Mouse (Mus musculus) limb, embryonic 14.5 days (tissue): ENCODE data around the gene Ttc28. TPM values are rescaled to one million over a fixed set of nuclear protein-coding genes. Genes with fewer than 3 reads are reported as not detected.

Experiments used
- ATAC-seq: fragments of 200-750 bp; cut with Nextera tagmentation; 2 replicates; pipeline ENCODE4 v1.8.0; 2017; ENCODE audit warnings: low read depth, moderate number of reproducible peaks, moderate TSS enrichment; ENCODE audit not compliant: low FRiP score
- DNase-seq: peaks from one replicate; pipeline ENCODE4 v3.0.0-alpha.2; 2015; ENCODE audit warnings: low spot score
- H3K27ac ChIP-seq: fragments of 300-500 bp; sonication (generic); replicated peaks from 2 replicates; pipeline ENCODE4 v1.5.1; 2014; ENCODE audit warnings: low read depth, mild to moderate bottlenecking, low read length, moderate library complexity, mixed read lengths
- H3K27me3 ChIP-seq: fragments of 300-500 bp; sonication (generic); 2 replicates; pipeline ENCODE4 v1.6.1; 2014; ENCODE audit warnings: low read length, mixed read lengths; ENCODE audit not compliant: control insufficient read depth, insufficient read depth
- H3K36me3 ChIP-seq: fragments of 300-500 bp; sonication (generic); 2 replicates; pipeline ENCODE4 v1.6.1; 2014; ENCODE audit warnings: mild to moderate bottlenecking, low read length, moderate library complexity, mixed read lengths; ENCODE audit not compliant: control insufficient read depth, insufficient read depth
- H3K4me1 ChIP-seq: fragments of 300-500 bp; sonication (generic); 2 replicates; pipeline ENCODE4 v1.6.1; 2014; ENCODE audit warnings: antibody characterized with exemption, low read length, mixed read lengths; ENCODE audit not compliant: control insufficient read depth, insufficient read depth
- H3K4me2 ChIP-seq: fragments of 300-500 bp; sonication (generic); replicated peaks from 2 replicates; pipeline ENCODE4 v1.6.1; 2014; ENCODE audit warnings: low read depth, mild to moderate bottlenecking, low read length, moderate library complexity; ENCODE audit not compliant: severe bottlenecking
- H3K4me3 ChIP-seq: fragments of 300-500 bp; sonication (generic); replicated peaks from 2 replicates; pipeline ENCODE4 v1.5.1; 2014; ENCODE audit warnings: low read length
- H3K9ac ChIP-seq: fragments of 300-500 bp; sonication (generic); 2 replicates; pipeline ENCODE4 v1.6.1; 2014; ENCODE audit warnings: mild to moderate bottlenecking, low read depth, low read length, moderate library complexity; ENCODE audit not compliant: severe bottlenecking
- H3K9me3 ChIP-seq: fragments of 300-500 bp; sonication (generic); 2 replicates; pipeline ENCODE4 v1.6.1; 2016; ENCODE audit warnings: low read length; ENCODE audit not compliant: control insufficient read depth
- POLR2A ChIP-seq: fragments of 200-500 bp; IDR thresholded peaks from 2 replicates; pipeline ENCODE4 v1.8.0; 2012; ENCODE audit warnings: inconsistent platforms, mild to moderate bottlenecking, moderate library complexity, borderline replicate concordance; ENCODE audit not compliant: insufficient read depth, insufficient read length; ENCODE audit errors: extremely low read depth
- WGBS: fragments of 180-500 bp; shearing (Covaris S2); extraction: QIAGEN DNeasy Blood & Tissue Kit; methylation state at CpG from one replicate; pipeline ENCODE4 v1.1.7; 2014; 5-methylcytosine and 5-hydroxymethylcytosine counted together
- polyA plus RNA-seq, 2 experiments: library from polyadenylated mRNA; depleted of rRNA in 1 of 2; stranded (reverse) in 1 of 2; unstranded in 1 of 2; fragments of >200 nt; fragmentation: Nextera tagmentation in 1 of 2; extraction: Ambion mirVana in 1 of 2; gene quantifications; 2 replicates each; pipeline versions ENCODE4 v1.2.1 to v1.2.3; 2012 to 2014

Ttc28 gene
- polyA plus RNA-seq, 2 experiments, result 16.3 to 19.9 TPM

DNA sequence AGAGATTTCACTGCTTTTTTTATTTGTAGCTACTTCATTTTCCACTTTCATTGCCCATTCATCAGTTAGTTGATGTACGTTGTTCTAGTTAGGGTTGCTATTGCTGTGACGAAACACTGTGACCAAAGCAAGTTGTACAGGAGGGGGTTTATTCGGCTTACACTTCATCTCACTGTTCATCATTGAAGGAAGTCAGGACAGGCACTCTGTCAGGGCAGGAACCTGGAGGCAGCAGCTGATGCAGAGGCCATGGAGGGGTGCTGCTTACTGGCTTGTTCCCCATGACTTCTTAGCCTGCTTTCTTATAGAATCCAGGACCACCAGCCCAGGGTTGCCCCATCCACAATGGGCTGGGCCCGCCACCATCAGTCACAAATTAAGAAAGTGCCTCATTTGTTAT is 19.2 kb downstream of the Ttc28 start:
- peaks cover 8% of the 10 kb centered on the region; the same call in 1 of the 2 replicates for H3K4me1 ChIP-seq
- DNase-seq, result no peak
- H3K4me3 ChIP-seq, result no peak overlapping the region
- no peak overlapping the region for H3K9ac ChIP-seq
- H3K27me3 ChIP-seq, result no peaks in the 10 kb centered on the region
- no peak for TF ChIP-seq POLR2A
- H3K9me3 ChIP-seq, result no peaks in the 10 kb centered on the region
- H3K36me3 ChIP-seq, result peaks cover 34% of the 10 kb centered on the region
- H3K27ac ChIP-seq, result no peak overlapping the region
- no peak for ATAC-seq
- H3K4me2 ChIP-seq, result no peak overlapping the region
- 58% methylated on average over 4 of the region's 4 CpGs for WGBS

DNA sequence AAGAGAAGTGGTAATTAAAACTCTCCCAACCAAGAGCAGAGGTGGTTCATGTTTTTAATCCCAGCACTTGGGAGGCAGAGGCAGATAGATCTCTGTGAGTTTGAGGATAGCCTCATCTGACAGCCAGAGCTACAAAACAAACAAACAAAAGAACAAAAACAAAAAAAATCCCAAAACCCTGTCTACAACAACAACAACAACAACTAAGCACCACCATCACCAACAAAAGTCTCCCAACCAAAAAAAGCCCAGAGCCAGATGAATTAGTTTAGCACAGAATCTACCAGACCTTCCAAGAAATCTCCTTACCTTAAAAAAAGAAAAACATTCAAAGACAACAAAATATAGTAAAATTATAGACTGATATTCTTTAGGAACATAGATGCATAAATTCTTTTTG is 20.7 kb downstream of the Ttc28 start:
- Histone ChIP-seq H3K4me3 (no peak overlapping the region), H3K4me1 (peaks cover 8% of the 10 kb centered on the region; the same call in 1 of the 2 replicates), H3K27ac (no peak overlapping the region), H3K27me3 (no peaks in the 10 kb centered on the region), H3K9ac (no peak overlapping the region), H3K4me2 (no peak overlapping the region), H3K36me3 (peaks cover 23% of the 10 kb centered on the region), H3K9me3 (no peaks in the 10 kb centered on the region)
- TF ChIP-seq POLR2A, result no peak
- ATAC-seq, result no peak
- DNase-seq, result no peak

DNA sequence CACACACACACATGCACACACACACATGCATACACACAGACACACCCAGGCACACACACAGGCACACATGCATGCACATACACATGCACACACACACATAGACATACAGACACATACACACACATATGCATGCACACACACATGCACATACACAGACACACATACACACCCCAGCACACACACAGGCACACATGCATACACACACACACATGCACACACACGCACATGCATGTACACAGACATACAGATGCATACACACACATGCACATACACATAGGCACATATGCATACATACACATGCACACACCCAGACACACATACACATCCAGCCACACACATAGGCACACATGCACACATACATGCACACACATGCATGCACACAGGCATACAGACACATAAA is 27.1 kb downstream of the Ttc28 start:
- Histone ChIP-seq H3K36me3 (peaks cover 10% of the 10 kb centered on the region), H3K4me2 (no peak overlapping the region), H3K4me1 (no peaks in the 10 kb centered on the region), H3K27me3 (no peaks in the 10 kb centered on the region), H3K9me3 (no peaks in the 10 kb centered on the region; the same call in 1 of the 2 replicates), H3K9ac (no peak overlapping the region), H3K4me3 (no peak overlapping the region), H3K27ac (no peak overlapping the region)
- no peak for TF ChIP-seq POLR2A
- ATAC-seq (no peak), DNase-seq (no peak)
- WGBS, result 100% methylated on average over 1 of the region's 1 CpGs

DNA sequence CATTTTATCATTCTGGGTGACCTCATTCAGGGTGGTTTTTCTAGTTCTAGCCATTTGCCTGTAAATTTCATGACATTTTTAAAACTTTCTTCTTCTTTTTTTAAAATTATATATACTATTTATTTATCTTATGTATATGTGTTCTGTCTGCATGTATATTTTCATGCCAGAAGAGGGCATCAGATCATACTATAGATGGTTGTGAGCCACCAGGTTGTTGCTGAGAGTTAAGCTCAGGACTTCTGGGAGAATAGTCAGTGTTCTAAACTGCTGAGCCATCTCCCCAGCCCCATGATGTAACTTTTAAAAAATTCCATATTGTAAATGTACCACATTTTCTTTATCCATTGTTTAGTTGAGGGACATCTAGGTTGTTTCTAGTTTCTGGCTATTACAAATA is 29.3 kb downstream of the Ttc28 start:
- H3K4me2 ChIP-seq, result no peak overlapping the region
- peaks cover 14% of the 10 kb centered on the region for H3K36me3 ChIP-seq
- no peak for ATAC-seq
- no peak for DNase-seq
- H3K9me3 ChIP-seq, result no peaks in the 10 kb centered on the region; the same call in 1 of the 2 replicates
- H3K4me1 ChIP-seq, result no peaks in the 10 kb centered on the region
- H3K9ac ChIP-seq, result no peak overlapping the region
- H3K27me3 ChIP-seq, result no peaks in the 10 kb centered on the region
- no peak overlapping the region for H3K4me3 ChIP-seq
- TF ChIP-seq POLR2A, result no peak
- H3K27ac ChIP-seq, result no peak overlapping the region

DNA sequence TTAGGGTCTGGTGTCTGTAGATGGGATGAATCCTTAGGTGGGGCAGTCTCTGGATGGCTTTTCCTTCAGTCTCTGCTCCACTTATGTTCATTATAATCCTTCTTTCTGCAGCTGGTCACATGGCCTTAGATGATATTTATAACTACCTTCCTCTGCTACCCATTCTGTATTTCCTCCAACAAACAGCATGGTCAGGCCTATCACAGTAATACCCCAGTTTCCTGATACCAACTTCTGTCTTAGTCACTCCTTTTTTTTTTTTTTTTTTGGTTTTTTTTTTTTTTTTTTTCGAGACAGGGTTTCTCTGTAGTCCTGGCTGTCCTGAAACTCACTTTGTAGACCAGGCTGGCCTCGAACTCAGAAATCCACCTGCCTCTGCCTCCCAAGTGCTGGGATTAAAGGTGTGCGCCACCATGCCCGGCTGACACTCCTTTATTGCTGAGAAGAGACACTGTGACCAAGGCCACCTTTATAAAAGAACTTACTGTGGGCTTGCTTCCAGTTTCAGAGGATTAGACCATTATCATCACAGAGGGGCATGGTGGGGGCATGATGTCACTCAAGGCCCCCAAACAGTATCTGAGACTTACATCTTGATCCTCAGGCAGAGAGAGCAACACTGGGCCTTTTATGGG is 30.5 kb downstream of the Ttc28 start:
- DNase-seq (no peak), ATAC-seq (no peak)
- Histone ChIP-seq H3K27ac (no peak overlapping the region), H3K9me3 (no peaks in the 10 kb centered on the region; the same call in 1 of the 2 replicates), H3K36me3 (peaks cover 12% of the 10 kb centered on the region), H3K9ac (no peak overlapping the region), H3K4me3 (no peak overlapping the region), H3K4me2 (no peak overlapping the region), H3K27me3 (no peaks in the 10 kb centered on the region), H3K4me1 (no peaks in the 10 kb centered on the region)
- 85% methylated on average over 4 of the region's 4 CpGs for WGBS
- TF ChIP-seq POLR2A, result no peak

DNA sequence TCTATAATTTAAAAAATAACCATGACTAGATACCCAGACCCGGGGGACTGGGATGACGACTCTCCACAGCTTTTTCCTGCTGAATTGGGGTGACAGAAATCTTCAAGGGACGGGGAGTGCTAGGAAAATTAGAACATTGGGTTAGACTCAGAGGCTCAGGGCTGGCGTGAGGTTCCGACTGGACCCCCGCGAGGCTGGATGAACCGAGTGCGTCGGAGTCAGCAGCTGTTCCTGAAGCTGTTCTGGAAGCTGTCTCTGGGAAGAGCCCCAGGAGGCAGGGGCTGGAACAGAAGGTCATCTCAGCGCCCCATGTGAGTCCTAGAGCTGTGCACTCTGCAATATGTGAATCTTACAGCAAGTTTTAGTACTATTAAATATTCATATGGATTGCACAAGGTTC is 35.3 kb downstream of the Ttc28 start:
- no peak for DNase-seq
- WGBS, result 88% methylated on average over 11 of the region's 11 CpGs
- Histone ChIP-seq H3K9me3 (no peaks in the 10 kb centered on the region), H3K36me3 (peaks cover 9% of the 10 kb centered on the region), H3K27me3 (no peaks in the 10 kb centered on the region), H3K9ac (no peak overlapping the region), H3K27ac (no peak overlapping the region), H3K4me3 (no peak overlapping the region), H3K4me2 (no peak overlapping the region), H3K4me1 (0 out of 2 replicates have a peak, but pooled peaks cover 2% of the 10 kb centered on the region)
- no peak for ATAC-seq
- no peak for TF ChIP-seq POLR2A
